ENCODE assay signal across 8 mouse cellular contexts in genomic region chr2:162682674-162683073, GRCm38 (mm10). TPM values are rescaled to one million over a fixed set of nuclear protein-coding genes. Genes with fewer than 3 reads are reported as not detected.
DNase-seq lines count a peak whose midpoint lies in the region; ATAC-seq and TF ChIP-seq lines count a peak whose summit lies in the region.

No protein-coding gene starts in this region.

- no peak for TF ChIP-seq POLR2A in testis, adult 2 months (IDR thresholded peaks at IDR 0.05; ENCODE audit: control insufficient read depth, low read depth, low read length)

- H3K27me3 ChIP-seq in kidney, postnatal 0 days (ENCODE audit: insufficient read depth, low read length) = no peaks in the 10 kb centered on the region
- no peaks in the 10 kb centered on the region for H3K27me3 ChIP-seq in lung, embryonic 14.5 days (ENCODE audit: insufficient read depth, low read length)
- H3K27me3 ChIP-seq in testis, adult 2 months (ENCODE audit: control insufficient read depth, insufficient read depth, low read length) = no peaks in the 10 kb centered on the region

- WGBS in kidney, postnatal 0 days = 6% methylated on average over 6 of the region's 6 CpGs
- WGBS in lung, embryonic 14.5 days = 8% methylated on average over 6 of the region's 6 CpGs

- H3K36me3 ChIP-seq in kidney, postnatal 0 days (ENCODE audit: insufficient read depth, low read length) = no peaks in the 10 kb centered on the region
- no peaks in the 10 kb centered on the region for H3K36me3 ChIP-seq in lung, embryonic 14.5 days (ENCODE audit: insufficient read depth)
- H3K36me3 ChIP-seq in testis, adult 2 months (ENCODE audit: control insufficient read depth, insufficient read depth, low read length) = no peaks in the 10 kb centered on the region

- DNase-seq in adrenal gland, postnatal 10 days = peak; percentile 57
- no peak for DNase-seq in adrenal gland, postnatal 4 days (ENCODE audit: low spot score in 2 of 2)
- DNase-seq in right cerebral cortex, adult 18-20 months = peak; percentile 41
- DNase-seq in right cerebral cortex, postnatal 36 days (ENCODE audit: low spot score in 2 of 2) = no peak
- peak; percentile 63 for DNase-seq in embryo, embryonic 11 days
- DNase-seq in kidney, postnatal 0 days (ENCODE audit: low spot score) = peak; percentile 58
- DNase-seq in lung, embryonic 14.5 days = peak; percentile 69

- no peak overlapping the region for H3K9ac ChIP-seq in kidney, postnatal 0 days (ENCODE audit: low read depth, low read length)
- no peak overlapping the region for H3K9ac ChIP-seq in lung, embryonic 14.5 days

- no peak overlapping the region for H3K4me3 ChIP-seq in kidney, postnatal 0 days (replicated peaks; ENCODE audit: low read depth, low read length)
- H3K4me3 ChIP-seq in lung, embryonic 14.5 days (ENCODE audit: low read depth, low read length) = no peak overlapping the region
- no peak overlapping the region for H3K4me3 ChIP-seq in testis, adult 2 months (ENCODE audit: control insufficient read depth, low read depth, low read length)

- no peak overlapping the region for H3K27ac ChIP-seq in kidney, postnatal 0 days
- no peak overlapping the region for H3K27ac ChIP-seq in lung, embryonic 14.5 days (ENCODE audit: low read depth)
- H3K27ac ChIP-seq in testis, adult 2 months (ENCODE audit: control insufficient read depth, insufficient read depth, low read depth, low read length) = no peak overlapping the region

- TF ChIP-seq CTCF in kidney, postnatal 0 days (IDR thresholded peaks at IDR 0.05; ENCODE audit: low read depth) = peak; percentile 72
- peak; percentile 77 for TF ChIP-seq CTCF in lung, embryonic 14.5 days (IDR thresholded peaks at IDR 0.05; ENCODE audit: low read depth)
- peak; percentile 52; the same call in 1 of the 2 replicates for TF ChIP-seq CTCF in testis, adult 2 months (IDR thresholded peaks at IDR 0.05; ENCODE audit: control insufficient read depth, insufficient read depth, insufficient replicate concordance, low read depth, low read length)

- no peak for ATAC-seq in kidney, postnatal 0 days (replicated peaks; ENCODE audit: low FRiP score, low read depth)
- ATAC-seq in lung, embryonic 14.5 days (ENCODE audit: insufficient read depth) = no peak; the same call in 1 of the 2 replicates

- no peaks in the 10 kb centered on the region for H3K4me1 ChIP-seq in kidney, postnatal 0 days (replicated peaks; ENCODE audit: insufficient read depth, low read length)
- no peaks in the 10 kb centered on the region for H3K4me1 ChIP-seq in lung, embryonic 14.5 days (ENCODE audit: insufficient read depth)
- H3K4me1 ChIP-seq in testis, adult 2 months (ENCODE audit: control insufficient read depth, insufficient read depth, low read length) = no peaks in the 10 kb centered on the region

- H3K9me3 ChIP-seq in kidney, postnatal 0 days (replicated peaks; ENCODE audit: low read length) = no peaks in the 10 kb centered on the region
- no peaks in the 10 kb centered on the region for H3K9me3 ChIP-seq in lung, embryonic 14.5 days (ENCODE audit: low read depth, low read length)

- no peak overlapping the region for H3K4me2 ChIP-seq in kidney, postnatal 0 days (ENCODE audit: low read length)
- no peak overlapping the region for H3K4me2 ChIP-seq in lung, embryonic 14.5 days

RNA-seq across cellular contexts. Expression of gene Ptprt, which starts 21.7 kb away (rescaled TPM):
- 1 to 10 TPM in 1 of 2 experiments, under 1 TPM in 1; 0.99 to 1.4 TPM for total RNA-seq in adrenal gland, postnatal 10 days (2021)
- 1 to 10 TPM; 1.8 to 3.2 TPM for total RNA-seq in adrenal gland, postnatal 4 days (2021)
- 3.9 and 4.0 TPM in 2 replicates for polyA plus RNA-seq in kidney, postnatal 0 days (2015; fragmentation: Nextera tagmentation; extraction: Ambion mirVana)
- 1.7 and 3.4 TPM in 2 replicates for polyA plus RNA-seq in lung, embryonic 14.5 days (2014; fragmentation: Nextera tagmentation; extraction: Ambion mirVana)
- polyA plus RNA-seq in testis, adult 2 months (2012; rRNA removed) = 1.0 and 1.6 TPM in 2 replicates

Comparison
In these comparisons a context has a peak if more than half of its experiments do, and no peak if none do; other contexts are left out.
1. DNase-seq: peak in adrenal gland, postnatal 10 days (single experiment), right cerebral cortex, adult 18-20 months (single experiment), embryo, embryonic 11 days (single experiment), kidney, postnatal 0 days (single experiment) and lung, embryonic 14.5 days (single experiment); none in adrenal gland, postnatal 4 days (0 of 2) and right cerebral cortex, postnatal 36 days (0 of 2).
2. Peak in every context shown above with its lines, with median percentiles within 50 percentile points of each other: CTCF ChIP-seq.